Mouse (Mus musculus): ENCODE measurements around the gene Senp1. TPM values are rescaled to one million over a fixed set of nuclear protein-coding genes. Genes with fewer than 3 reads are reported as not detected.

Senp1 gene
- polyA plus RNA-seq, 1 experiment, result 5.5 TPM

GRCm38 (mm10) chr15:98107703-98108296, 14.3 kb upstream of the Senp1 start:
- no peaks in the 10 kb centered on the region for H3K36me3 ChIP-seq (ENCODE audit: control insufficient read depth, insufficient read depth, low read length)
- peak overlapping the region; percentile 81 for H3K4me3 ChIP-seq (ENCODE audit: low read depth, low read length)
- H3K4me1 ChIP-seq (ENCODE audit: control insufficient read depth, insufficient read depth, insufficient read length, low read length), result peaks cover 21% of the 10 kb centered on the region

GRCm38 (mm10) chr15:98107230-98107629, 13.7 kb upstream of the Senp1 start:
- TF ChIP-seq CTCF (IDR thresholded peaks at IDR 0.05; ENCODE audit: extremely low read depth, insufficient read length, insufficient replicate concordance, low read depth, low read length) (no peak), POLR2A (IDR thresholded peaks at IDR 0.05; ENCODE audit: low read depth, low read length) (no peak)
- Histone ChIP-seq H3K4me3 (ENCODE audit: low read depth, low read length) (peak overlapping the region; percentile 17; the same call in 1 of the 2 replicates), H3K4me1 (ENCODE audit: control insufficient read depth, insufficient read depth, insufficient read length, low read length) (peaks cover 21% of the 10 kb centered on the region), H3K27ac (ENCODE audit: insufficient read depth, low read depth, low read length) (no peak overlapping the region), H3K36me3 (ENCODE audit: control insufficient read depth, insufficient read depth, low read length) (no peaks in the 10 kb centered on the region), H3K27me3 (ENCODE audit: control insufficient read depth, insufficient read depth, low read length) (no peaks in the 10 kb centered on the region)
- WGBS, result 32% methylated on average over 6 of the region's 6 CpGs

More at GRCm38 (mm10) chr15:98107703-98108296, 14.3 kb upstream of the Senp1 start:
- no peak for TF ChIP-seq POLR2A (IDR thresholded peaks at IDR 0.05; ENCODE audit: low read depth, low read length)
- TF ChIP-seq CTCF (IDR thresholded peaks at IDR 0.05; ENCODE audit: extremely low read depth, insufficient read length, insufficient replicate concordance, low read depth, low read length), result no peak
- H3K27ac ChIP-seq (ENCODE audit: insufficient read depth, low read depth, low read length), result no peak overlapping the region
- no peaks in the 10 kb centered on the region for H3K27me3 ChIP-seq (ENCODE audit: control insufficient read depth, insufficient read depth, low read length)
- 19% methylated on average over 11 of the region's 11 CpGs for WGBS

- Histone ChIP-seq H3K4me3 (ENCODE audit: low read depth, low read length) (no peak overlapping the region), H3K27ac (ENCODE audit: insufficient read depth, low read depth, low read length) (no peak overlapping the region), H3K36me3 (ENCODE audit: control insufficient read depth, insufficient read depth, low read length) (no peaks in the 10 kb centered on the region), H3K27me3 (ENCODE audit: control insufficient read depth, insufficient read depth, low read length) (no peaks in the 10 kb centered on the region), H3K4me1 (ENCODE audit: control insufficient read depth, insufficient read depth, insufficient read length, low read length) (peaks cover 19% of the 10 kb centered on the region)
- TF ChIP-seq POLR2A (IDR thresholded peaks at IDR 0.05; ENCODE audit: low read depth, low read length), result no peak
- TF ChIP-seq CTCF (IDR thresholded peaks at IDR 0.05; ENCODE audit: extremely low read depth, insufficient read length, insufficient replicate concordance, low read depth, low read length), result no peak
- 29% methylated on average over 6 of the region's 6 CpGs for WGBS
Observed at GRCm38 (mm10) chr15:98106506-98106905, 13.0 kb upstream of the Senp1 start.

- H3K36me3 ChIP-seq (ENCODE audit: control insufficient read depth, insufficient read depth, low read length), result no peaks in the 10 kb centered on the region
- H3K27me3 ChIP-seq (ENCODE audit: control insufficient read depth, insufficient read depth, low read length), result no peaks in the 10 kb centered on the region
- no peak overlapping the region for H3K4me3 ChIP-seq (ENCODE audit: low read depth, low read length)
- WGBS, result 91% methylated on average over 6 of the region's 6 CpGs
- peaks cover 6% of the 10 kb centered on the region; the same call in 1 of the 2 replicates for H3K4me1 ChIP-seq (ENCODE audit: control insufficient read depth, insufficient read depth, insufficient read length, low read length)
- TF ChIP-seq CTCF (IDR thresholded peaks at IDR 0.05; ENCODE audit: extremely low read depth, insufficient read length, insufficient replicate concordance, low read depth, low read length) (no peak), POLR2A (IDR thresholded peaks at IDR 0.05; ENCODE audit: low read depth, low read length) (no peak)
- no peak overlapping the region for H3K27ac ChIP-seq (ENCODE audit: insufficient read depth, low read depth, low read length)
Observed at GRCm38 (mm10) chr15:98102401-98102800, 8.9 kb upstream of the Senp1 start.

- H3K4me3 ChIP-seq (ENCODE audit: low read depth, low read length), result no peak overlapping the region
- H3K4me1 ChIP-seq (ENCODE audit: control insufficient read depth, insufficient read depth, insufficient read length, low read length), result no peaks in the 10 kb centered on the region
- no peaks in the 10 kb centered on the region for H3K36me3 ChIP-seq (ENCODE audit: control insufficient read depth, insufficient read depth, low read length)
- H3K27me3 ChIP-seq (ENCODE audit: control insufficient read depth, insufficient read depth, low read length), result no peaks in the 10 kb centered on the region
- WGBS, result 90% methylated on average over 9 of the region's 9 CpGs
- TF ChIP-seq POLR2A (IDR thresholded peaks at IDR 0.05; ENCODE audit: low read depth, low read length) (no peak), CTCF (IDR thresholded peaks at IDR 0.05; ENCODE audit: extremely low read depth, insufficient read length, insufficient replicate concordance, low read depth, low read length) (no peak)
- H3K27ac ChIP-seq (ENCODE audit: insufficient read depth, low read depth, low read length), result no peak overlapping the region
Observed at GRCm38 (mm10) chr15:98098519-98098918, 5.0 kb upstream of the Senp1 start.

GRCm38 (mm10) chr15:98096957-98097356, 3.4 kb upstream of the Senp1 start:
- 66% methylated on average over 3 of the region's 3 CpGs for WGBS
- Histone ChIP-seq H3K36me3 (ENCODE audit: control insufficient read depth, insufficient read depth, low read length) (no peaks in the 10 kb centered on the region), H3K4me3 (ENCODE audit: low read depth, low read length) (no peak overlapping the region), H3K27ac (ENCODE audit: insufficient read depth, low read depth, low read length) (no peak overlapping the region), H3K4me1 (ENCODE audit: control insufficient read depth, insufficient read depth, insufficient read length, low read length) (no peaks in the 10 kb centered on the region), H3K27me3 (ENCODE audit: control insufficient read depth, insufficient read depth, low read length) (no peaks in the 10 kb centered on the region)
- TF ChIP-seq CTCF (IDR thresholded peaks at IDR 0.05; ENCODE audit: extremely low read depth, insufficient read length, insufficient replicate concordance, low read depth, low read length), result no peak

- 91% methylated on average over 12 of the region's 12 CpGs for WGBS
- Histone ChIP-seq H3K27me3 (ENCODE audit: control insufficient read depth, insufficient read depth, low read length) (no peaks in the 10 kb centered on the region), H3K4me1 (ENCODE audit: control insufficient read depth, insufficient read depth, insufficient read length, low read length) (no peaks in the 10 kb centered on the region), H3K36me3 (ENCODE audit: control insufficient read depth, insufficient read depth, low read length) (no peaks in the 10 kb centered on the region), H3K4me3 (ENCODE audit: low read depth, low read length) (no peak overlapping the region), H3K27ac (ENCODE audit: insufficient read depth, low read depth, low read length) (no peak overlapping the region)
- TF ChIP-seq CTCF (IDR thresholded peaks at IDR 0.05; ENCODE audit: extremely low read depth, insufficient read length, insufficient replicate concordance, low read depth, low read length), result no peak
- no peak for TF ChIP-seq POLR2A (IDR thresholded peaks at IDR 0.05; ENCODE audit: low read depth, low read length)
Observed at GRCm38 (mm10) chr15:98094905-98095304, 1.4 kb upstream of the Senp1 start.
